Mouse (Mus musculus) CH12.LX (cell line): ENCODE data around the gene Ifrd2.

ENCODE experiments used
- CHD1 ChIP-seq: IDR thresholded peaks from 2 replicates; pipeline ENCODE4 v1.6.1; 2012; ENCODE audit warnings: low read depth, low read length, improper control_type of control experiment, inconsistent platforms
- CHD2 ChIP-seq: IDR thresholded peaks from 2 replicates; pipeline ENCODE4 v1.6.1; 2011; ENCODE audit warnings: low read length, improper control_type of control experiment
- CTCF ChIP-seq, 2 experiments: IDR thresholded peaks in 1 of 2; conservative IDR thresholded peaks in 1 of 2; 2 replicates each; pipeline ENCODE4 v1.5.1; 2011 to 2012; ENCODE audit warnings: low read depth in 2 of 2, low read length in 2 of 2, improper control_type of control experiment in 1 of 2, inconsistent platforms in 1 of 2, mild to moderate bottlenecking in 1 of 2, moderate library complexity in 1 of 2
- ELF1 ChIP-seq: IDR thresholded peaks from 2 replicates; pipeline ENCODE4 v1.6.1; 2014; ENCODE audit warnings: low read depth, mild to moderate bottlenecking, inconsistent platforms, low read length, improper control_type of control experiment
- EP300 ChIP-seq: IDR thresholded peaks from 2 replicates; pipeline ENCODE4 v1.6.1; 2011; ENCODE audit warnings: low read length, improper control_type of control experiment
- MAFK ChIP-seq: IDR thresholded peaks from 2 replicates; pipeline ENCODE4 v1.6.1; 2011; ENCODE audit warnings: low read length, improper control_type of control experiment; ENCODE audit not compliant: insufficient replicate concordance
- POLR2A ChIP-seq: IDR thresholded peaks from 2 replicates; pipeline ENCODE4 v1.6.1; 2011; ENCODE audit warnings: low read depth, mild to moderate bottlenecking, improper control_type of control experiment, low read length
- POLR2AphosphoS2 ChIP-seq: IDR thresholded peaks from 2 replicates; pipeline ENCODE4 v1.6.1; 2011; ENCODE audit warnings: low read depth, low read length, improper control_type of control experiment
- USF1 ChIP-seq: IDR thresholded peaks from 2 replicates; pipeline ENCODE4 v1.6.1; 2014; ENCODE audit warnings: low read depth, mild to moderate bottlenecking, inconsistent platforms, low read length, improper control_type of control experiment

DNA sequence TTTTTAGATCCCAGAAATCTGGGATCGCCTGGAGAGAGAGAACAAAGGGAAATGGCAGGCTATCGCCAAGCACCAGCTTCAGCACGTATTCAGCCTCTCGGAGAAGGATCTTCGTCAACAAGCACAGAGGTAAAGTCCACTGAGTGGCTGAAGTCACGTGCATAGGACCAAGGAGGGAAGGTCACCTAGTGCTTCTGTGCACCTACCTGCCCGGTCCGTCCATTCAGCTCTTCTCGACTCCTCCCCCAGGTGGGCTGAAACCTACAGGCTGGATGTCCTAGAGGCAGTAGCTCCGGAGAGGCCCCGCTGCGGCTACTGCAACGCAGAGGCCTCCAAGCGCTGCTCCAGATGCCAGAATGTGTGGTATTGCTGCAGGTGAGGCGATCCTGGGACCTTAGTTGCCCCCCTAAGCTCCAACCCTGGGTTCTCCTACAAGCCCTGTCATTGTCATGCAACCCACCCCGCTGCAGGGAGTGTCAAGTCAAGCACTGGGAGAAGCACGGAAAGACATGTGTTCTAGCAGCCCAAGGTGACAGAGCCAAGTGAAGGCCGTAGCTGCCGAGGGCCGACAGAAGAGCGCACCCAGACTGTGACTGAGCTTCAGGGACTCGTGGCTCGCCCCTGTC, 36.8 kb upstream of the Ifrd2 start:
- no peak for TF ChIP-seq POLR2A
- no peak for TF ChIP-seq CHD1
- no peak for TF ChIP-seq EP300
- TF ChIP-seq USF1: no peak
- TF ChIP-seq CTCF (conservative IDR thresholded peaks at IDR 0.05 in 1 of 2, IDR thresholded peaks at IDR 0.05 in 1 of 2; ENCODE audit: low read depth in 2 of 2, low read length in 2 of 2): no peak
- no peak for TF ChIP-seq CHD2
- TF ChIP-seq MAFK: no peak
- no peak for TF ChIP-seq ELF1
- no peak for TF ChIP-seq POLR2AphosphoS2
